Mouse (Mus musculus) myocyte (in vitro differentiated cells): ENCODE measurements around the gene Gpc1. TPM values are rescaled to one million over a fixed set of nuclear protein-coding genes. Genes with fewer than 3 reads are reported as not detected.

Source experiments
- H3K27me3 ChIP-seq: one replicate; pipeline ENCODE4 v1.6.1; 2011; ENCODE audit not compliant: control insufficient read depth, insufficient read depth, insufficient read length
- H3K36me3 ChIP-seq: one replicate; pipeline ENCODE4 v1.6.1; 2011; ENCODE audit not compliant: control insufficient read depth, insufficient read depth
- H3K4me2 ChIP-seq: one replicate; pipeline ENCODE4 v1.6.1; 2011; ENCODE audit warnings: low read depth, control low read depth
- H3K4me3 ChIP-seq: one replicate; pipeline ENCODE4 v1.5.1; 2011; ENCODE audit warnings: mild to moderate bottlenecking, control low read depth, moderate library complexity
- H3K79me2 ChIP-seq: one replicate; pipeline ENCODE4 v1.6.1; 2011; ENCODE audit not compliant: control insufficient read depth, insufficient read depth
- H3ac ChIP-seq: one replicate; pipeline ENCODE4 v1.6.1; 2011; ENCODE audit not compliant: control insufficient read depth, insufficient read length
- CEBPB ChIP-seq: IDR thresholded peaks from 2 replicates; pipeline ENCODE4 v1.6.1; 2011; ENCODE audit warnings: mild to moderate bottlenecking, moderate library complexity; ENCODE audit not compliant: poor library complexity, insufficient read depth, severe bottlenecking
- E2F4 ChIP-seq: IDR thresholded peaks from one replicate; pipeline ENCODE4 v1.6.1; 2011; ENCODE audit warnings: mild to moderate bottlenecking, control low read depth, moderate library complexity; ENCODE audit not compliant: insufficient read depth
- MAX ChIP-seq: IDR thresholded peaks from one replicate; pipeline ENCODE4 v1.6.1; 2011; ENCODE audit warnings: low read depth, mild to moderate bottlenecking, control low read depth
- MYOD1 ChIP-seq, 3 experiments: IDR thresholded peaks; one replicate each; pipeline ENCODE4 v1.6.1; 2011; ENCODE audit warnings: control low read depth in 2 of 3, low read depth in 2 of 3, mild to moderate bottlenecking in 2 of 3, moderate library complexity in 1 of 3; ENCODE audit not compliant: insufficient read length in 2 of 3, control insufficient read depth in 1 of 3
- MYOG ChIP-seq, 3 experiments: IDR thresholded peaks; one replicate each; pipeline ENCODE4 v1.6.1; 2011; ENCODE audit warnings: control low read depth in 2 of 3, low read depth in 2 of 3, mild to moderate bottlenecking in 2 of 3; ENCODE audit not compliant: insufficient read length in 2 of 3, control insufficient read depth in 1 of 3, insufficient read depth in 1 of 3
- POLR2A ChIP-seq: IDR thresholded peaks from one replicate; pipeline ENCODE4 v1.6.1; 2011; ENCODE audit warnings: low read depth, mild to moderate bottlenecking, control low read depth, moderate library complexity; ENCODE audit not compliant: insufficient read length
- POLR2AphosphoS2 ChIP-seq: IDR thresholded peaks from one replicate; pipeline ENCODE4 v1.6.1; 2011; ENCODE audit warnings: low read depth, control low read depth; ENCODE audit not compliant: insufficient read length
- REST ChIP-seq: IDR thresholded peaks from one replicate; pipeline ENCODE4 v1.6.1; 2011; ENCODE audit warnings: mild to moderate bottlenecking, control low read depth, moderate library complexity; ENCODE audit not compliant: insufficient read depth, insufficient read length
- SRF ChIP-seq: IDR thresholded peaks from one replicate; pipeline ENCODE4 v1.6.1; 2011; ENCODE audit warnings: low read depth; ENCODE audit not compliant: control insufficient read depth, insufficient read length
- TCF12 ChIP-seq: IDR thresholded peaks from one replicate; pipeline ENCODE4 v1.6.1; 2011; ENCODE audit warnings: mild to moderate bottlenecking, control low read depth; ENCODE audit not compliant: poor library complexity, insufficient read depth, severe bottlenecking
- TCF3 ChIP-seq: IDR thresholded peaks from one replicate; pipeline ENCODE4 v1.6.1; 2011; ENCODE audit warnings: low read depth, control low read depth; ENCODE audit not compliant: insufficient read length
- USF1 ChIP-seq: IDR thresholded peaks from one replicate; pipeline ENCODE4 v1.6.1; 2011; ENCODE audit warnings: low read depth, mild to moderate bottlenecking, control low read depth, moderate library complexity
- polyA plus RNA-seq: library from polyadenylated mRNA; unstranded; fragments of >200 nt; fragmentation: generic; extraction: Trizol; gene quantifications from one replicate; pipeline ENCODE4 v1.2.1, GENCODE M21; 2012; ENCODE audit warnings: missing spikeins

Gene Gpc1
- 930 TPM for polyA plus RNA-seq

DNA sequence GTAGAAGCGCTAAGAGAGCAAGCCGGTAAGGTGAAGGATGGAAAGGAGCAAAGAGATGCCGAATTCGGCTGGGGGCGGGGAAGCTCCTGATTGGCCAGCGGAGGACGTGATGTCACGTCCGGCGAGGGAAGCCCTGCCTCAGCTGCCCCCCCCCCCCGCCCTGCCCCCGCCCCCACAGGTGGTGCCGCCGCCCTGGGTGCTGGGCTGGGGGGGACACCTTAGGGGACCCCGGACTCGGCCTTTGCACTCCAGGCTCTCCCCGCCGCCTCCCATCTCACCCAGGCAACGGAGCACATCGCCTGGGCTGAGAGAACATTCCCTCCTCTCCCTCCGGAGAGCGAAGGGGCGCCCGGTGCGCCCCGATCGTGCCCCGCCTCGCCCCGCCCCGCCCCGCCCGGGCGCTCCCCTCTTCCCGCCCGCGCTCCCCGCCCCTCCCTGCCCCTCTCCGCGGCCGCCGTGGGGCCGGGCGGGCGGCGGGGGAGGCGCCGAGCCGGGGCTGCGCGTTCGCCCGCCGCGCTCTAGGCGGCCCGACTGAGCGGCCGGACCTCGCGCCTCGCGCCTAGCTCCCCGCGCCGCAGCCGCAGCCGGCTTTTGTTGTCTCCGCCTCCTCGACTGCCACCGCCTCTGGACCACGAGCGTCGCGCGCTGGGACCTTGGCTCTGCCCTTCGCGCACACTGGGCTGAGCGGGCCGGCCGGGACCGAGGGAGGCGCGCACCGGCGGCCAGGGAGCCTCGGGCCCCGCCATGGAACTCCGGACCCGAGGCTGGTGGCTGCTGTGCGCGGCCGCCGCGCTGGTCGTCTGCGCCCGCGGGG lies at the start of gene Gpc1:
TSS of gene Gpc1 (plus strand) at position 458 of the 814 bp plus-strand sequence.
- no peak for TF ChIP-seq TCF12
- no peak for TF ChIP-seq SRF
- no peak for TF ChIP-seq CEBPB
- TF ChIP-seq MYOD1 (IDR thresholded peaks at IDR 0.05; ENCODE audit: control insufficient read depth in 1 of 3, insufficient read length in 2 of 3, low read depth in 2 of 3) = peak in 1 of 3 experiments; percentile 28
- no peak for TF ChIP-seq E2F4
- TF ChIP-seq POLR2AphosphoS2 = peak; percentile 79
- peak; percentile 86 for TF ChIP-seq POLR2A
- TF ChIP-seq TCF3 = no peak
- TF ChIP-seq MYOG (IDR thresholded peaks at IDR 0.05; ENCODE audit: control insufficient read depth in 1 of 3, insufficient read depth in 1 of 3, insufficient read length in 2 of 3, low read depth in 2 of 3) = no peak
- no peak for TF ChIP-seq REST
- TF ChIP-seq MAX = no peak
- TF ChIP-seq USF1 = no peak
- H3K79me2 ChIP-seq = peaks cover 47% of the 10 kb centered on the region
- no peaks in the 10 kb centered on the region for H3K27me3 ChIP-seq
- H3ac ChIP-seq = peak within 1 kb of the TSS; percentile 78
- H3K4me2 ChIP-seq = peak within 1 kb of the TSS; percentile 91
- H3K4me3 ChIP-seq = peak within 1 kb of the TSS; percentile 100
- peaks cover 20% of the 10 kb centered on the region for H3K36me3 ChIP-seq

DNA sequence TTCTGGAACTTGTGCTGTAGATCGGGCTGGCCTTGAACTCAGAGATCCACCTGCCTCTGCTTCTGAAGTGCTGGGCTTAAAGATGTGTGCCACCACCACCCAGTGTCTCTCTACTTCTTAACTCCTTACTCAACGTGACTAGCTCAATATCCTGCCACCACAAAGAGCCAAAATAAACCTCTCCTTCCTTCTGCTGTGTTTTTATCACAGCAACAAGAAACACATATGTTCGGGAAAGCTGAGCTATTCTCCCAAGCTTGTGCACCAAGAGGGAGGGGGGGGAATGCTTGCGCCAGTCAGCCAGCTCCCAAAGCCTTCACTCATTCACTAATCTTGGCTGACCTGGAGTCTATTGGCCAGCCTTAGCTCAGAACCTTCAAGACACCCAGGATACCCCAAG lies 49.6 kb upstream of the Gpc1 start:
- Histone ChIP-seq H3K36me3 (no peaks in the 10 kb centered on the region), H3ac (no peak overlapping the region), H3K4me2 (peak overlapping the region; percentile 37), H3K27me3 (no peaks in the 10 kb centered on the region), H3K4me3 (no peak overlapping the region), H3K79me2 (no peaks in the 10 kb centered on the region)
- TF ChIP-seq TCF12 (no peak), MYOD1 (IDR thresholded peaks at IDR 0.05; ENCODE audit: control insufficient read depth in 1 of 3, insufficient read length in 2 of 3, low read depth in 2 of 3) (no peak), MAX (no peak), POLR2A (no peak), TCF3 (no peak), MYOG (IDR thresholded peaks at IDR 0.05; ENCODE audit: control insufficient read depth in 1 of 3, insufficient read depth in 1 of 3, insufficient read length in 2 of 3, low read depth in 2 of 3) (no peak), SRF (no peak), POLR2AphosphoS2 (no peak), CEBPB (no peak), USF1 (no peak), REST (no peak), E2F4 (no peak)

DNA sequence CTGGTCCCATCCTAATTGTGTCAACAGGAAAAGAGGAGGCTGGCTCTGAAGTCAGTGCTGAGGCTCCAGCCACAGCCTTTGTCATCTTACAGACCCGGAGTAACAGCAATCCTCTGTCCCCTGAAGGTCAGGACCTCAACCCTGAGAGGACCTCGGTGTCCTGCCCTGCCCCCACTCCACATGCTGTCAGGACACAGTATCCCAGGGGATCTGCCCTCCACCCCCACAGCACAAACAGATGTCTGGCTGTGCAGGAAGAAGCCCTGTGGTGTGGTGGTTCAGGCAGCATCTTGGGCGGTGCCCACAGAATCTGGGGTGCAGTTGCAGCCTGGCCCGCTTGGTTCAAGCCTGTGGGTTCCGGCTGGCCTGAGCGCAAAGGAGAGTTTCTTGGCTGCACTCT lies 48.9 kb upstream of the Gpc1 start:
- Histone ChIP-seq H3K79me2 (no peaks in the 10 kb centered on the region), H3K27me3 (no peaks in the 10 kb centered on the region), H3K36me3 (no peaks in the 10 kb centered on the region), H3ac (no peak overlapping the region), H3K4me2 (peak overlapping the region; percentile 37), H3K4me3 (no peak overlapping the region)
- peak; percentile 91 for TF ChIP-seq TCF12
- TF ChIP-seq MAX = no peak
- peak; percentile 31 to 98 (median 89) for TF ChIP-seq MYOG (IDR thresholded peaks at IDR 0.05; ENCODE audit: control insufficient read depth in 1 of 3, insufficient read depth in 1 of 3, insufficient read length in 2 of 3, low read depth in 2 of 3)
- peak in 2 of 3 experiments; percentile 93 to 96 for TF ChIP-seq MYOD1 (IDR thresholded peaks at IDR 0.05; ENCODE audit: control insufficient read depth in 1 of 3, insufficient read length in 2 of 3, low read depth in 2 of 3)
- TF ChIP-seq TCF3 = peak; percentile 80

DNA sequence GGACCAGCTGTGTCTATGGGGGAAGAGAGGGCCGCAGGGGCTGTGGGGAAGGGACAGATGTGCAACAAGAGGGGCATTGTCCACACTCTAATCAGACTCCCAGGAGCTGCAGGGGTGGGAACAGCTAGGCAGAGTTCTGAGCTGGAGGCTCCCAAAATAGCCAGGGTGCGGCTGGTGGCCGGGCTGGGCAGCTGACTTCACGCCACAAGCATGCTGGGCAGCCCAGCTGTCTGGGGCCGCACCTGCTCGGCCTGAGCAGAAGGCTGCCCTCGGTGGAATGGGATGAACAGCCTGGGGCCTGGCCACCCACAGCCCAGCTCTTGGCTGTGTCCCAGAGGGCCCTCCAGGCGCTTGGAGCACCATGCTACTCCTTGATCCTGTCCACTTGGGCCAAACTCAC lies 44.2 kb upstream of the Gpc1 start:
- no peaks in the 10 kb centered on the region for H3K27me3 ChIP-seq
- H3K36me3 ChIP-seq = no peaks in the 10 kb centered on the region
- H3K4me2 ChIP-seq = peak overlapping the region; percentile 64
- no peak overlapping the region for H3ac ChIP-seq
- no peaks in the 10 kb centered on the region for H3K79me2 ChIP-seq
- H3K4me3 ChIP-seq = no peak overlapping the region
- TF ChIP-seq TCF12 = peak; percentile 98
- TF ChIP-seq CEBPB = no peak
- peak; percentile 97 to 99 (median 97) for TF ChIP-seq MYOG (IDR thresholded peaks at IDR 0.05; ENCODE audit: control insufficient read depth in 1 of 3, insufficient read depth in 1 of 3, insufficient read length in 2 of 3, low read depth in 2 of 3)
- TF ChIP-seq E2F4 = no peak
- TF ChIP-seq TCF3 = peak; percentile 99
- peak; percentile 51 for TF ChIP-seq SRF
- peak in 2 of 3 experiments; percentile 91 to 99 for TF ChIP-seq MYOD1 (IDR thresholded peaks at IDR 0.05; ENCODE audit: control insufficient read depth in 1 of 3, insufficient read length in 2 of 3, low read depth in 2 of 3)
- TF ChIP-seq USF1 = no peak

DNA sequence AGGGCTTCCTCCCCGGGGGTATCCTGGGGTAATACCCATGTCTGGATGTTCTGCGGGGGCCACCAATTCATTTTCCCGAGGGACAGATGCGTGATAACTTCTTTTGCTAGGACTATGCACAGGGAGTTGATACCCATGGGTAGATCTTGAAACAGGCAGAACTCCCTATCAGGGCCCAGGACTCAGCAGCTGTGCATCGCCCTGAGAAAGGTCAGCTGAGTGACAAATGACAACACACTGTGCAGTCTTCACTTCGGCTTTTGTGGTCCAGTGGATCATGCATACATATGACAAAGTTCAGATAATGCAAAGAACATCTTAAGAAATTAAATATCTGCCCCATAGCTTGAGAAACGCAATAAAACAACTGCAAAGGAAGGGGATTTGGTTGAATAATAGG lies 43.4 kb upstream of the Gpc1 start:
- H3K4me3 ChIP-seq = no peak overlapping the region
- no peaks in the 10 kb centered on the region for H3K27me3 ChIP-seq
- H3K36me3 ChIP-seq = no peaks in the 10 kb centered on the region
- no peaks in the 10 kb centered on the region for H3K79me2 ChIP-seq
- TF ChIP-seq POLR2A (no peak), MYOD1 (IDR thresholded peaks at IDR 0.05; ENCODE audit: control insufficient read depth in 1 of 3, insufficient read length in 2 of 3, low read depth in 2 of 3) (peak in 2 of 3 experiments; percentile 10 to 65), MAX (no peak), MYOG (IDR thresholded peaks at IDR 0.05; ENCODE audit: control insufficient read depth in 1 of 3, insufficient read depth in 1 of 3, insufficient read length in 2 of 3, low read depth in 2 of 3) (peak in 2 of 3 experiments; percentile 10 to 73)
- no peak overlapping the region for H3ac ChIP-seq
- peak overlapping the region; percentile 64 for H3K4me2 ChIP-seq
